Mouse (Mus musculus) left cerebral cortex, postnatal 36 days (tissue): ENCODE measurements around the gene Rps17. TPM values are rescaled to one million over a fixed set of nuclear protein-coding genes. Genes with fewer than 3 reads are reported as not detected.

Experiments used
- DNase-seq, 2 experiments: peaks; one replicate each; pipeline ENCODE4 v3.0.0; 2021 to 2022; ENCODE audit warnings: low spot score in 2 of 2, mixed read lengths in 1 of 2
- intact Hi-C: fragments of 180-260 bp; cut with DNase I; formaldehyde crosslinking; loops from one replicate; pipeline ENCODE4 v1.15.1; 2025
- total RNA-seq, 2 experiments: library from RNA; stranded (reverse); gene quantifications; 2 replicates each; pipeline ENCODE4 v1.2.3; 2021

The Rps17 gene
- total RNA-seq, 2 experiments from 2014 or later = 469 to 487 TPM

DNA sequence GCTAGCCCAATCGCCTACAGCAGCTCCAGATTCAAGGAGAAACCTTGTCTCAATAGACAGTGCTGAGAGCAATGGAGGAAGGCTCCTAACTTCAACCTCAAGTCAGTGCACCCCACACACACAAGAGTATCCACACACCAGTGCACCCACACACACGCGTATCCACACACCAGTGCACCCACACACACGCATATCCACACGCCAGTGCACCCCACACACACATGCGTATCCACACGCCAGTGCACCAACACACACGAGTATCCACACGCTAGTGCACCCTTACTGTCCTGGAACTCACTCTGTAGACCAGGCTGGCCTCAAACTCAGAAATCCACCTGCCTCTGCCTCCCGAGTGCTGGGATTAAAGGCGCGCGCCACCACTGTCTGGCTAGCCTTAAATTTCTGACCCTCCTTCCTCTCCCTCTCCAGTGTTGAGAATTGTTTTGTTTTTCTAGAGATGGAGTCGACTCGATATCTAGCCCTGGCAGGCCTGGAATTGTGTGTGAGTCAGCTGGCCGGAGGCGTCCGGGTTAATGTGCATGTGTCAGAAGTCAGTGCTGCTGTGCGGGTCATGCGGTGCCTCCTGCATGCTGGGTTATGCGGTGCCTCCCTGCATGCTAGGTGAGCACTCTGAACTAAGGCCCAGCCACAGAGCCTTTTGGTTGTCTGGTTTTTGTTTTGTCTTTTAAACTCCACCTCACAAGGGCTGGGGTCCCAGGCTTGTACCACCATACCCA is 7.1 kb downstream of the Rps17 start:
- intact Hi-C loops = no loop called here

DNA sequence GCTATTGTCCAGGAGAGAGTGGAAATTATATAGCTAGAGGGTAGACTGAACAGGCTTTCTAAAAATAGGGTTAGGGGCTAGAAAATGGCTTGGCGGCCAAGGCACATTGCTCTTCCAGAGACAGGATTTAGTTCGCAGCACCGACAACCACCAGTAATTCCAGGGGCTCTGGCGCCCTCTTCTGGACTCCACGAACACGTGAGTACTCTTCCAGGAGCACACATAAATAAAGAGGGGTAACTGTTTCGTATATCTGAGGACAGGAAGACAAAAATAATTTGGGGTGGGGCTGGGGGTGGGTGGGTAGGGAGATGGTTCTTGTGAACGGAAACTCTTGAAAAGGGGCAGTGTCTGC is 8.6 kb downstream of the Rps17 start:
- DNase-seq = no peak
- intact Hi-C loops = no loop called here

More for the DNA sequence above, 7.1 kb downstream of the Rps17 start:
- DNase-seq = no peak

GRCm38 (mm10) chr7:81335705-81336431 is 9.2 kb downstream of the Rps17 start:
- intact Hi-C loops = no loop called here
- DNase-seq = no peak

- intact Hi-C loops = no loop called here
- no peak for DNase-seq
These were observed 13.2 kb downstream of the Rps17 start for GRCm38 (mm10) chr7:81331851-81332250.

DNA sequence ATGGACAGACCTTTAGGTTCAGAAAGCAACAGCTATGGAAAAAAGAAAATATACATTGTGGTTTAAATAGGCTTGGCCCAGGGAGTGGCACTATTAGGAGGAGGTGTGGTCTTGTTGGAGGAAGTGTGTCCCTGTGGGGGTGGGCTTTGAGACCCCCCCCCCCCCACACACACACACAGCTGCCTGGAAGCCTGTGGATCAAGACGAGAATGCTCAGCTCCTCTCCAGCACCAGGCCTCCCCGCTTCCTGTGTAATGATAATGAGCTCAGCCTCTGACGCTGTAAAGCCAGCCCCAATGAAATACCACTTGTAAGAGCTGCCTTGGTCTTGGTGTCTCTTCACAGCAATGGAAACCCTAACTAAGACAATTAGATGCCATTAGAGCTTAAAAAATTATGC is 14.3 kb downstream of the Rps17 start:
- no peak for DNase-seq
- intact Hi-C loops = no loop called here

DNA sequence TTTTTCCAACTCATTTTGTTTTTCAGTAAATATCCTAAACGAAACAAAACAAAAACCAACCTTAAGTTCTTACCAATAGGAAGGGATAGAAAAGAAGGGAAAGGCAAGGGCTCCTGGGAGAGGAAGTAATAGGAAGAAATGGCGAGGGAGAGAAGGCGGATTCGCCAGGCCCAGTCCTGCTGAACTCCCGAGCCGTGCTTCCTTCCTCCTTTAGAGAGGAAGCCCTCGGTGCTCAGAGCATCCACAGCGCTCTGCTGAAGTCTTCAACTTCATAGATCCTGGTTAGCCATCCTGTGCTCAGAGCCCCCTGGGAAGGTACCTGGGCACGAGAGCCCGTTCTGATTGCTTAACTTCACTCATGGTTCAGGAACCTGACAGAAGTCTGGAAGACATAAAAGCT is 17.4 kb downstream of the Rps17 start:
- intact Hi-C loops = no loop called here
- DNase-seq = no peak

DNA sequence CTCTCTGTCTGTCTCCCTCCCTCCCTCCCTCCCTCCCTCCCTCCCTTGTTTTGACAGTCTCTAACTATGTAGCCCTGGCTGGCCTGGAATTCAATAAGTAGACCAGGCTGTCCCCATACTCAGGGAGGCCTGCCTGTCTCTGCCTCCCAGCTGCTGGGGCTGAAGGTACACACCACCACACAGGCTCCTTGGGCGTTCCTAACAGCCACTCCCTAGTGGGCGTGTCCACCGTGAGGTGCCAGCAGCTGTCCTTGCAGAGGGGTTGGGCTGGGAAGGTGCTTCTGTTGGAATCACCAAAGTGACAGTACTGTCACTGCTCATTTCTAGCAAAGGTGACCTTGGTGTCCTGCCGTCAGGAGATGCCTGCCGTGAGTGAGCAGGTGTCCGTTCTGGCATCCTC is 18.2 kb downstream of the Rps17 start:
- intact Hi-C loops = no loop called here
- DNase-seq = no peak

DNA sequence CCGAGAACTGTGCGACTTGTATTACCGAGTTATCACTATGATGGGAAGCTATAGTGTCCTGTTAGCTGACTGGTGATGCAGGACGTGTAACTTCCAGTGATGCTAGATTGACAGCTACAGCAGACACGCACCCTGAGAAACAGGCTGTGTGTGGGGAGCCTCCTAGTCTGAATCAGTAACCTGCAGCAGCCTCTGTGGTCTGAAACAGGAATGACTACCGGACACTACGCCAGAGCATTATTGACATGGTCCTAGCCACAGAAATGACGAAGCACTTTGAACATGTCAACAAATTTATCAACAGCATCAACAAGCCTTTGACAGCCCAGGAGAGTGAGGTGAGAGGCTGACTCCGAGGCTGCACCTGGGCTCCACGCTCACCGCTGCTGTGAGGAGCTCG is 19.0 kb downstream of the Rps17 start:
- intact Hi-C loops = no loop called here
- no peak for DNase-seq

DNA sequence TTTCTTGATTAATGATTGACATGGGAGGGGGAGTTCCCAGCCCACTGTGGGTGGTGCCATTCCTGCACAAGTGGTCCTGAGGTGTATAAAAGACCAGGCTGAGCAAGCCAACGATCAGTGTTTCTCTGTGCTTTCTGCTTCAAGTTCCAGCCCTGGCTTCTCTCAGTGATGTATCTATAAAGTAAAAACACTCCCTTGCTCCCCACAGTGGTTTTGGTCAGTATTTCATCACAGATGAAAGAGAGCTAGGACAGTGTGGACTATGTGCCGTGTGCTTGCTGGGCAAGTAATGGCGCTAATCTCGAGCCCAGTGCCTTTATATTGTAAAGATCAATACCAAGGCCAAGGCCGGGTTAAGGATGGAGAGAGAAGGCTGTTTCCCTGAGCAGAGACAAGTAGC is 23.3 kb downstream of the Rps17 start:
- no peak for DNase-seq
- intact Hi-C loops = loop anchor here (5.0 kb wide), 1 partner anchor 154 kb away; no protein-coding TSS in a partner anchor

- DNase-seq = no peak
- intact Hi-C loops = loop anchor here (5.0 kb wide), 1 partner anchor 152 kb away; no protein-coding TSS in a partner anchor
These were observed 25.3 kb downstream of the Rps17 start for GRCm38 (mm10) chr7:81319749-81320148.

DNA sequence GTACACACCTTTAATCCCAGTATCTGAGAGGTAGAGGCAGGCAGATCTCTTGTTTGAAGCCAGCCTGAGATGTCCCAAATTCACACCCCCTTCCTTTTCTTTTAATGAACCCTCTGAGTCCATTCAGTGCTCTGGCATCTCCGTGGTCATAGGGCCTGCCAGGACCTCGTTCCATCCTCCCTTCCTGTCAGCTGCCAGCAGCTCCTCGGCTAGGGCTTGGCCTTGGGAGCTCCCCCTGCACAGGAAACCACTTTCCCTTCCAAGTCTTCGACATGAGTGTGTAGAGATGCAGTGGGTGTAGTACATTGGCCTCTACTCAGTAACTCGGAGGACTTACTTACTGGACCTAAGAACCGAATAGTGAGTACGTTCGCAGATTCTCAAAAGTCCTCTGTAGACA is 29.5 kb downstream of the Rps17 start:
- DNase-seq = no peak
- intact Hi-C loops = no loop called here

DNA sequence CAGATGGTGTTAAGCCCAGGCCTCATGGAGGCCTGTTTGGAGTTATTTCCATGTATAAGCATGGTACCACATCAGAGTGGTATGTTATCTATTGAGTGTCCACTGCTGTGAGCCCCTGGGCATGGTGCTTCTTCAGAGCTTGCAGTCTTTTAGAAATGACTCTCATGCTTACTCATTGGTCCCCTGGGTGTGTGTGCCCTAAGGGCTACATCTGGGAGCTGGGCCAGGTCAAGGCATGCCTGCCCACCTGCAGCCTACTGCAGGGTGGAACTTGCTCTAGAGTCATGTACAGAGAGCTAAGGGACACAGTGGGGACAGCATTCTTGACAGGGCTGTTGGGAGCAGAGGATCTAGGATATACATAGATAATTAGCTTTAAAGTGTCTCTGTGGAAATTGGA is 33.5 kb downstream of the Rps17 start:
- intact Hi-C loops = no loop called here
- no peak for DNase-seq

GRCm38 (mm10) chr7:81311130-81311529 is 33.9 kb downstream of the Rps17 start:
- intact Hi-C loops = no loop called here

DNA sequence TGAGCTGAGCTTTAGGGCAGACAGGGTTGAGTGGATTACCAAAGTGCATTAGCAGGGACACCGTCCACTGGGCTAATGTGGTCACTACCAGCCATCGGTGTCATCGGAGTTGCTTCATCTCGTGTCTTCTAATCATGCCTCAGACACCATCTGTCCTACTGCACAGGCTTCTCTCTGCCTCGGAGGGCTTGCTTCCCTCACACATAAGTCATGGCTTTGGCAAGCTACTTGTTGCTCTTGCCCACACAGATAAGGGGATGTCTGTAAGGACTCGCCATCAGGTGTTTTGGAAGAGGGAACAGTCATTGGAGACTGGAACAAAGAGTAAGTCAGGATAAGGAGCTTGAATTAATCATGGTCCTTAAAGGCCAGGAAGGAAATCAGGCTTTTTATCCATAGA is 35.8 kb downstream of the Rps17 start:
- no peak for DNase-seq
- intact Hi-C loops = no loop called here

More at GRCm38 (mm10) chr7:81311130-81311529, 33.9 kb downstream of the Rps17 start:
- DNase-seq = no peak

- DNase-seq = no peak
- intact Hi-C loops = no loop called here
These were observed 37.3 kb downstream of the Rps17 start for GRCm38 (mm10) chr7:81307735-81308134.

DNA sequence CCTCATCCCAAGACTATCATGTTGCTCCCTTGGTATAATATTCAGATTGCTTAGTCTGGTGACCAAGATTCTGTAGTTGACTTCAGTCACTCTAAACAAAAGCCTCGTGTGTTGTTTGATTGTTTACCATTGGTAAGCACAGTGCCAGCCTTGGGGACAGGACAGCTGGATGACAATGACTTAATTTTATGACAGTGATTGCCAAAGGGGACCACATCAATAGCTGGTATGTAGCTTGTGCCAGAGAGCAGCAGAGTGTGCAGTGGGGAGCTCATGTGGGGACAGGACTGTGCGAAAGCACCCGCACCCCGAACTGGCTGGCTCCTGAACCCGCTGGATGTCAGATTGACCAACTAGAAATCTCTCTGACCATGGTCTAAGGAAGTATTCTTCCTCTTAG is 40.4 kb downstream of the Rps17 start:
- intact Hi-C loops = no loop called here
- DNase-seq = no peak

DNA sequence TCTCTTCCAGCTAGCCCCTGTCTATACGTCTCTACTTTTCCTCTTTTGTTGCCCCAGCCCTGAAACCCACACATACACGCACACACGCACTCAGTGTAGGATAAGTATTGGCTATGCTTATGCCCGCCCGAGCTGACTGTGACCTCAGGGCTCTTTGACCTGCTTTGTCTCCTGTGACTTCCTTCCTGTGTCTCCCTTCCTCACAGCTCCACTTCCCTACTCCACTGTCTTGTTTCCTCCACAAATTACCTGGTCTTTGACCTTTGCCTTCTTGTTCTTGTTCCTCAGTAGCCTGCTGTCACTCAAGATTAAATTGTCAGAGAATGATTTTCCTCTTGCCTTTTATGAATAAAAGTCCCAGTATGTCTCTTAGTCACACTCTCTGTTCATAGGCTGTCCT is 41.0 kb downstream of the Rps17 start:
- intact Hi-C loops = no loop called here
- no peak for DNase-seq

DNA sequence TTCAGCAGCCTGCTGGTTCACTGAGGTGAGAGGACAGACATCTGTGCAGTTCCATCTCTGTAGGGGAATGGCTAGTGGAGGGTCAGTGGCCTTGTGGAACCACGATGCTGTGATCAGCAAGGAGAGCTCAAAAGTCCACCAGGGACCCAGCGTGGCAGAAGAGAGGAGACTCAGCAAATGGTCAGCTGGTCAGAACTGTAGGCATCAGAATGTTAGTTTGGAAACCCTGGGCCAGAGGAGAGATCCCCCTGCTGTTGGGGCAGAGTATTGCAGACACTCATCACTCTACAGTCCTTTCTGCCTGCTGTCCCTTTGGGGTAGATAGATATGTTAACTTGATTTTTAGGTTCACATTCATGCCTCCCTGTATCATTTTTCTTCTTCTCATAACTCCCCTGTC is 41.4 kb downstream of the Rps17 start:
- intact Hi-C loops = no loop called here
- no peak for DNase-seq

DNA sequence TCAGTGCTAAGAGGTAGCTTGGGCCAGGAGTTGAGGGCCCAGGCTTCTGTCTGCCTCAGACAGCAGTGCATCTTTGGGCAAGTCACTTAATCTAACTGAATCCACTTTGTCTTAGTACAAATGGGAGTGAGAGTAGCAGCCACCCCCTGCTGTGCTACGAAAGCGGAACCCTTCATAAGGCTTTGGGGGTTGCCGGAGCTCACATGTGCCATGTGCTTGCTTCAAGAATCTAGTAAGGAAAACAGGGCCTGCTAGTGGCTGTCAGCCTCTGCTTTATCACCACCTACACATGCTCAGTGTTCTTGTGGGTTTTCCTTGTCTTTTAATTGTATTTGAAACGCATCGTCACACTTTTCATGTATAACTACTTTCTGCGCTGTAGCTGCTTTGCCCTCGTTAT is 43.7 kb downstream of the Rps17 start:
- DNase-seq = no peak
- intact Hi-C loops = no loop called here

DNA sequence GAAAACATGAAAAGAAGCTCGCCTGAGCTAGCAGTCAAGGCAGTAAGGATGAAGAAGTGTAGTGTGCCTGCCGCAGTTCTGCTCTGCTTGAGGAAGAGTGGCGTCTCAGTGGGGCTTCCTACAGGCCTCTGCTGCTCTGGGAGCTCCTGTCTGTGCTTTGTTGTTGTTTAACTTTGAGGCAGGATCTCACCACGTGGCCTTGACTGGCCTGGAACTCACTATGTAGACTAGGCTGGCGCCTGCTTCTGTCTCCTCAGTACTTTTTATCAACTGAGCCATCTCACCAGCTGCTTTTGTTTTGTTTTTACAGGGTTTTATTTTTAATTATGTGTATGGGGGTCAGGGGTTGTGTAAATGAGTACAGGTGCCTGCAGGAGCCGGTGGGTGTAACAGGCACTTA is 46.8 kb downstream of the Rps17 start:
- no peak for DNase-seq
- intact Hi-C loops = no loop called here

GRCm38 (mm10) chr7:81295169-81295568 is 49.9 kb downstream of the Rps17 start:
- intact Hi-C loops = no loop called here
- DNase-seq = no peak
